Mouse (Mus musculus) right cerebral cortex, adult 2 months (tissue): ENCODE data around the gene Hipk2.

ENCODE experiments used
- DNase-seq, 2 experiments: peaks; one replicate each; pipeline ENCODE4 v3.0.0; 2021 to 2022; ENCODE audit warnings: low spot score in 2 of 2

Hipk2 gene

GRCm38 (mm10) chr6:38867291-38867690 lies 8.7 kb downstream of the Hipk2 start:
- DNase-seq = no peak

GRCm38 (mm10) chr6:38866761-38867160 lies 9.2 kb downstream of the Hipk2 start:
- no peak for DNase-seq

- no peak for DNase-seq
These were observed 9.6 kb downstream of the Hipk2 start for GRCm38 (mm10) chr6:38866357-38866756.

- no peak for DNase-seq
These were observed 10.2 kb downstream of the Hipk2 start for GRCm38 (mm10) chr6:38865805-38866204.

- no peak for DNase-seq
These were observed 12.4 kb downstream of the Hipk2 start for GRCm38 (mm10) chr6:38863595-38863994.

GRCm38 (mm10) chr6:38860301-38860700 lies 15.7 kb downstream of the Hipk2 start:
- DNase-seq = no peak

- DNase-seq = no peak
These were observed 16.1 kb downstream of the Hipk2 start for GRCm38 (mm10) chr6:38859819-38860218.

GRCm38 (mm10) chr6:38853561-38853992 lies 22.4 kb downstream of the Hipk2 start:
- no peak for DNase-seq

GRCm38 (mm10) chr6:38851740-38852139 lies 24.2 kb downstream of the Hipk2 start:
- no peak for DNase-seq

- DNase-seq = no peak
These were observed 25.2 kb downstream of the Hipk2 start for GRCm38 (mm10) chr6:38850715-38851259.

- DNase-seq = no peak
These were observed 27.7 kb downstream of the Hipk2 start for GRCm38 (mm10) chr6:38847958-38848910.

- DNase-seq = no peak
These were observed 28.5 kb downstream of the Hipk2 start for GRCm38 (mm10) chr6:38847447-38847846.

GRCm38 (mm10) chr6:38846330-38847195 lies 29.4 kb downstream of the Hipk2 start:
- peak; percentile 16 to 18 for DNase-seq

- no peak for DNase-seq
These were observed 30.1 kb downstream of the Hipk2 start for GRCm38 (mm10) chr6:38845876-38846275.

GRCm38 (mm10) chr6:38845117-38845516 lies 30.8 kb downstream of the Hipk2 start:
- DNase-seq = no peak

- DNase-seq = no peak
These were observed 34.4 kb downstream of the Hipk2 start for GRCm38 (mm10) chr6:38841551-38841950.

- no peak for DNase-seq
These were observed 35.2 kb downstream of the Hipk2 start for GRCm38 (mm10) chr6:38840780-38841179.

- DNase-seq = no peak
These were observed 35.6 kb downstream of the Hipk2 start for GRCm38 (mm10) chr6:38840380-38840779.

- DNase-seq = no peak
These were observed 36.1 kb downstream of the Hipk2 start for GRCm38 (mm10) chr6:38839891-38840290.

GRCm38 (mm10) chr6:38838061-38838460 lies 37.9 kb downstream of the Hipk2 start:
- DNase-seq = no peak

- no peak for DNase-seq
These were observed 40.7 kb downstream of the Hipk2 start for GRCm38 (mm10) chr6:38835217-38835616.

- no peak for DNase-seq
These were observed 41.2 kb downstream of the Hipk2 start for GRCm38 (mm10) chr6:38834727-38835126.
